Mouse (Mus musculus) stomach, postnatal 0 days (tissue): ENCODE data around the gene Med13l.

Experiments
- CTCF ChIP-seq: IDR thresholded peaks from 2 replicates; pipeline ENCODE4 v1.5.1; 2016; ENCODE audit warnings: antibody characterized with exemption, low read depth, mild to moderate bottlenecking, moderate library complexity
- EP300 ChIP-seq: optimal IDR thresholded peaks from 2 replicates; pipeline ENCODE3; 2016; ENCODE audit warnings: antibody characterized with exemption

- TF ChIP-seq CTCF, result no peak
- no peak for TF ChIP-seq EP300
Measured at GRCm38 (mm10) chr5:118644041-118644440, 83.6 kb downstream of the Med13l start.
